Mouse (Mus musculus) liver, embryonic 14.5 days (tissue): ENCODE data around the gene Zcchc4.

Experiments
- CTCF ChIP-seq: IDR thresholded peaks from 2 replicates; pipeline ENCODE4 v1.5.1; 2016; ENCODE audit warnings: antibody characterized with exemption, low read depth, control low read depth
- EP300 ChIP-seq: IDR thresholded peaks from 2 replicates; pipeline ENCODE4 v1.6.1; 2016; ENCODE audit warnings: antibody characterized with exemption, low read depth

DNA sequence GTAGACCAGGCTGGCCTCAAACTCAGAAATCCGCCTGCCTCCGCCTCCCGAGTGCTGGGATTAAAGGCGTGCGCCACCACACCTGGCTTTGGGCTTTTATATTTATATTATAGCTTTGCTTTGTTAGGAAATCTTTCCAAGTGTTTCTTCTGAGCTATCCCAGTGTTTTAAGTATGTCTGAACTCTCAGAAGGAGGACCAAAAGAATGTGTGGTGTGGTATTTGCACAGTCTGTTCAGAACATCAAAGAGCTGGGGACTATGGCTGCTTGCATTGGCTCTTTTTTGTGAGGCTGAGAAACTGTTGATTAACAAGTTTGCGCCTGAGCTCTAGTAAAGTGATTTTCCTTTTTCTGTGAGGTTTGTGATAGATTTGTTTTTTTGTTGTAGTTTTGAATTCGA is 69.1 kb downstream of the Zcchc4 start:
- TF ChIP-seq CTCF (no peak), EP300 (no peak)
